Mouse (Mus musculus) ES-E14 (cell line): ENCODE measurements around the gene Tagap1.
"Not testable (repeated sequence)": the region's sequence is repeated elsewhere in the genome, so short reads cannot be mapped to it uniquely, and the experiment has no call there.

Experiments
- CHD2 ChIP-seq: IDR thresholded peaks from 2 replicates; pipeline ENCODE4 v1.6.1; 2014; ENCODE audit warnings: mild to moderate bottlenecking, low read depth, low read length, inconsistent platforms
- HCFC1 ChIP-seq: IDR thresholded peaks from 2 replicates; pipeline ENCODE4 v1.6.1; 2012; ENCODE audit warnings: low read length, inconsistent platforms, borderline replicate concordance; ENCODE audit not compliant: insufficient read depth

- not testable (repeated sequence) for TF ChIP-seq HCFC1, CHD2
Observed at GRCm38 (mm10) chr17:6974985-6975384, 14.0 kb upstream of the Tagap1 start.
